Mouse (Mus musculus): ENCODE measurements around the gene Ctdsp1.

The Ctdsp1 gene

GRCm38 (mm10) chr1:74397268-74397918 is 6.1 kb downstream of the Ctdsp1 start:
- peak; percentile 95 for DNase-seq (ENCODE audit: low spot score)

DNA sequence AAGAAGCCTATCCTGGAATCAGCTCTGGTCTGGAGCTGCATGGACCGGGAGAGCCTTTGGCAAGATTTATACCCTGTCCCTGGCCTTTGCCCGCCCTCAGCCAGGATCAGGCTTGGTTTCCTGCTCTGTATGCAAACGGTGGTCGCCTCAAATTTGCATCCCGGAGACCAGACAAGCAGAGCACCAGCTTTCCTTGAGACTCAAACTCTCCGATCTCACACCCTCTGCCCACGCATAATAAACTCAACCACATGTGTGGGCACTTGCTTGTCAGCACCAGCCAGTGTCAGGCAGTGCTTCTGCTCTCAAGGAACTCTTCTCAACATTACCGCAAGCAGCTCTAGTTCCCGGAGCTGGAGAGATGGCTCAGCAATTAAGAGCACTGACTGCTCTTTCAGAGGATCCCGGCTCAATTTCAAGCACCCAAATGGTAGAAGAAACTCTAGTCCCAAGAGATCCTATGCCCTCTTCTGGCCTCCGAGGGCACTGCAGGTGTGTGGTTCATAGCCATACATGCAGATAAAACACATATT is 6.7 kb downstream of the Ctdsp1 start:
- DNase-seq (ENCODE audit: low spot score), result peak; percentile 73

DNA sequence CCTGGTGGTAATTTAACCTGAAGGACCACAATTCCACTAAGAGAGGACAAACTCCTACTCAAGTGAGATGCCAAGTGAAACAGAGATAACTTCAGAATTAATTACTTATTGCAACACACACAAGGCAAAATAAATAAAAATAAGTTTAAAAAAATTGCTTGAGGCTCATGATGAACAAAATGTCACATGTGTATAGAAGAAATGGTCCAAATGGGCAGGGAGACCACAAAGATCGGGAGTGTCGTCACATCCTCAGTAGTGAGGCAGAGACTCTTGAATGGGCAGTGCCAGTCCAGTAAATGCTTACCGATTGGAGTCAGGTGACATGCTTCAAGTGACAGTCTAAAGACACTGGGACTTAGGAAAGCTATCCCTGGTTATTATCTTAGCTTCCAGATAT is 9.2 kb downstream of the Ctdsp1 start:
- no peak for DNase-seq (ENCODE audit: low spot score)

- no peak for DNase-seq (ENCODE audit: low spot score)
Measured at GRCm38 (mm10) chr1:74401015-74401702, 9.8 kb downstream of the Ctdsp1 start.

- no peak for DNase-seq (ENCODE audit: low spot score)
Measured at GRCm38 (mm10) chr1:74404206-74404605, 12.9 kb downstream of the Ctdsp1 start.

GRCm38 (mm10) chr1:74408589-74409504 is 17.5 kb downstream of the Ctdsp1 start, which contains the start of gene Vil1:
Vil1 (plus strand) TSS chr1:74409376.
- DNase-seq (ENCODE audit: low spot score), result no peak

DNA sequence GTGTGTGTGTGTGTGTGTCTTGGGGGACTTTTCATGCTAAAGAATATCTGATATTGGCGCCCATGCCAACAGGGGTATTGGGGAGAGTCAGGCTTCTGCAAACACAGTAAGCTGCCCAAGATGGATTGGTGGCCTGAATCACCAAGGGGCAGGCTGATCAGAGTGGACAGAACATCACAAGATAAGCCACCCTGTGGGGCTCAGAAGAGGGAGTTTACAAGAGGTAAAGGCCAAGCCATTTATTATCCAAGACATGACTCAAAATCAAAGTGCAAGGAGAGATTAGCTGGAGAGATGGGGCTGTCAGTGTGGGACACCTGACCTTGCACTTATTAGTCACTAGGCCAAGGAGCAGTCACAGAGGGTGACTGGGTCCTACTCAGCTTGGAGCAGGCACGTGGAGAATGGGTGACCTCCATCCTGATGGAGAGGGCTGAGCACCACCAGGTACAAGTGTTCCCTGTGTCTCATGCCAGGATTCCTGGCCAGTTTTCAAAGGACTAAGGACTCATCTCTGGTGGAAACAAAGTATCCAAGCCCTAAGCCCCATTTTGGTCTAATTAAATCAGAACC is 20.5 kb downstream of the Ctdsp1 start:
- no peak for DNase-seq (ENCODE audit: low spot score)

DNA sequence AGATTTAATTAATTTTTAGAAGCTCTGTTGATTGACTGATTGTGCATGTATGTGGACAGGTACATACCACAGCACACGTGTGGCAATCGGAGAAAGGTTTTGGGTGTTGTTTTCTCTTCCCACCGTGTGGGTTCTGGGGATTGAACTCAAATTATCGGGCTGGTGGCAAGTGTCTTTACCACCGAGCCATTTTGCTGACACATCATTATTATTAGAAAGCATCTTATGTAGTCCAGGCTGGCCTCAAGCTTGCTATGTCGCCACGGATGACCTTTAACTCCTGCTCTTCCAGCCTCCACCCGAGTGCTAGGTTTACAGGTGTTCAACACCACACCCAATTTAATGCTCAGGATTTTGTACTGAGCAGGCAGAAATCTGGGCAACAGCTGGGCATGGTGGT is 21.4 kb downstream of the Ctdsp1 start:
- DNase-seq (ENCODE audit: low spot score), result no peak

DNA sequence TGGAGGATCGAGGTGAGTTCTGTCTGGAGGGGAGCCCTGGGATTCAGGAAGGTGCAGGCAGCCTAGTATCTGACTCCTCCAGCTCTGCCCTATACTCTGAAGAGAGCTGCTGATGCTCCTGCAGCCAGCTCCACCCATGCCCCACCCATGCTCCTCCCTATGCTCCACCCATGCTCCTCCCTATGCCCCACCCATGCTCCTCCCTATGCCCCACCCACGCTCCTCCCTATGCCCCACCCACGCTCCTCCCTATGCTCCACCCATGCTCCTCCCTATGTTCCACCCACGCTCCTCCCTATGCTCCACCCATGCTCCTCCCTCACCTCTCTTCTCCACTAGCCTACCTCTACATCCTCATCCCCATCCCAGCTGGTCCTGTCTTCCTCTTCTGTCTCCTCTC is 23.8 kb downstream of the Ctdsp1 start:
- DNase-seq (ENCODE audit: low spot score), result no peak

DNA sequence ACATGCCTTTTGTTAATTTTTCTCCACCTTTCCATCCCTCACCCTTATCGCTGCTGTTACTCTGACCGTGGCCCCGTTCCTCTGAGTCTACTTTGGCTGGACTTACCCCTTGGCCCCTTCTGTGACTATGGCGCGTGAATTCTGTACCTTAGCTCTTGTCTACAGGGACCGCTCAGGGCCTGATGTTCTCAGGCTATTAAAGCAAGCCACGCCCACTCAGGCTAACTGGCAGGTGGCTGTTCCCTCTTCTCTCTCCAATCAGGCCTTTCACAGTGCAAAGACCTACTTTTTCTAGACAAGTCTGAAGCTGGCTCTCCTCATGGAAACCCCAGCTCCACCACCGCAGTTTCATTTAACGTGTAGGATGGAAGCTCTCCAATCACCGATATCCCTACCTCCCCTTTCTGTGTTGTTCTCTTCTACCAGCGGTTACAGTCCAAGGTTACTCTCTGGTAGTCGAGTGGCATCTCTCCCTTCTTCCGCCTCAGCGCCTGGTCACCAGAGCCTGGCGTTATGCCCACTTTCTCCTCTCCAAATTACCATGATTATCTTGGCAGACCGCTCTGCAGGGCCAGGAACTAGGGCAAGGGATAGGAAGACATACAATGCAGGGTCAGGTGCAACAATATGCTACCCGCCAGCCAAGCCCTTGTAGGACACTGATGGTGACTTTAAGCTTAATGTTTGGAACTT is 27.6 kb downstream of the Ctdsp1 start:
- no peak for DNase-seq (ENCODE audit: low spot score)

GRCm38 (mm10) chr1:74419440-74419794 is 28.1 kb downstream of the Ctdsp1 start:
- no peak for DNase-seq (ENCODE audit: low spot score)

GRCm38 (mm10) chr1:74423147-74423546 is 31.8 kb downstream of the Ctdsp1 start:
- DNase-seq (ENCODE audit: low spot score), result no peak

- no peak for DNase-seq (ENCODE audit: low spot score)
Measured at GRCm38 (mm10) chr1:74425845-74426244, 34.5 kb downstream of the Ctdsp1 start.

GRCm38 (mm10) chr1:74433220-74433619 is 41.9 kb downstream of the Ctdsp1 start:
- no peak for DNase-seq (ENCODE audit: low spot score)

DNA sequence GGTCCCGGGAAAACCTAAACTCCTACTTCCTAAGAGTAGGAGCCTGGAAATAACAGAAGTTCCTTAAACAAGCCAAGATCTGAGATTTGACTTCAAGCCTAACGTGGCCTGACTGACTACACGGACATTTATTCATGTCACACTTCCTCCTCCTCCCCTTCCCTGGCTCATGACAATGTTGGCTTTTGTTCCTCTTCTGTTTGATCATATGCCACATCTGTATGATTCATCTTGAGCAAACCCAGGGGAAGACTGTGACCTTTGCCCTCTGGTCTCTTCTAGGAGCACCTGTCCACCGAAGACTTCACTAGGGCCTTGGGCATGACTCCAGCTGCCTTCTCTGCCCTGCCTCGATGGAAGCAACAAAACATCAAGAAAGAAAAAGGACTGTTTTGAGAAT is 43.3 kb downstream of the Ctdsp1 start:
- DNase-seq (ENCODE audit: low spot score), result no peak

DNA sequence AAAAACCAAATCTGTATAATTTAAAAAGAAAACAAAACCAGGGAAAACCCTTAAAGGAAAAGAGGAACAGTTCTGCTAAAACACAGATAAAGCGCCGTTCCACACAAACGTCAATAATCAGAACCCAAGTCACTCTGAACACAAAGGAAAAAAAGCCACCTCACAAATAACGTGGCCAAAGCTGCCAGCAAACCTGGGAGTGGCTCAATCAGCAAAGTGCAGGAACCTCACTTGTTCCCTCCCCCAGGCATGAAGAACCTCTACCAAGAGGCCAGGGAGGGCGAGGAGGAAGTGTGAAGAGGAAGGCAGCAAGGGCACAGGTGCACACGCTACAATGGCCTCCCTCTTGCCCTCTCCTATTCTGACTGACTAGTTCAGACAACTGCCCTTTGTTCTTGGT is 44.3 kb downstream of the Ctdsp1 start:
- no peak for DNase-seq (ENCODE audit: low spot score)

DNA sequence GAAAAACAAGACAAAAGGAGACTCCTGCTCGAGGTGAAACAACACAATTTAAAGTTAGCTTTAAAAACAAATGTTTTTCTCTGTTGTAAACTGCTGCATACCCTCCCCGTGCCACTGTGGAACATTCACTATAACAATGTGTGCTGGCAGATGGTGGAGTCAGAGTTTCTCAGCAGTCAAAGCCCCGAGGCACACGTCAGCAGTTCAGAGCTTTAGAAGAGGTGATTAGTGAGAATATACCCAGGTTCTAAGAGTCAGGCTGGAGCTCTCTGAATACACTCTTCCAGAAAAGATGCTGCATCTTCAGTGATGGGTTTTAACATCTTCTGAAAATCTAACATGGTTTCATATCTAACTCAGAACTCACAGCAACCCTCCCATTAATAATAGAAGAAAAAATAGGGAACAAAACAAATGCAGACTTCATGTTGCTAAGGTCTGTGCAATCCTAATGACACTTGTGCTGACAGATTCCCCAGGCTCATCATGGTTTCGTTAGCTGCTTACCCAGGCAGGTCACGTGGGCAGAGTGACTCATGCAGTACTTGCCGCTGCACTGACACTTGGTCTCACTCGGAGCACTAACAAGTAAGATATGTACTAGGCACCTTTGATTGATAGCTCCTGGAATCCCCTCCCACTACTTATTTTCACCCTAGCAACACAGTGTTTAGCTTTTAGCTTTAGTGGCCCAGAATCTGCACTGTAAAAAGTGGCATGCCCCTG is 46.6 kb downstream of the Ctdsp1 start:
- peak; percentile 59 for DNase-seq (ENCODE audit: low spot score)

DNA sequence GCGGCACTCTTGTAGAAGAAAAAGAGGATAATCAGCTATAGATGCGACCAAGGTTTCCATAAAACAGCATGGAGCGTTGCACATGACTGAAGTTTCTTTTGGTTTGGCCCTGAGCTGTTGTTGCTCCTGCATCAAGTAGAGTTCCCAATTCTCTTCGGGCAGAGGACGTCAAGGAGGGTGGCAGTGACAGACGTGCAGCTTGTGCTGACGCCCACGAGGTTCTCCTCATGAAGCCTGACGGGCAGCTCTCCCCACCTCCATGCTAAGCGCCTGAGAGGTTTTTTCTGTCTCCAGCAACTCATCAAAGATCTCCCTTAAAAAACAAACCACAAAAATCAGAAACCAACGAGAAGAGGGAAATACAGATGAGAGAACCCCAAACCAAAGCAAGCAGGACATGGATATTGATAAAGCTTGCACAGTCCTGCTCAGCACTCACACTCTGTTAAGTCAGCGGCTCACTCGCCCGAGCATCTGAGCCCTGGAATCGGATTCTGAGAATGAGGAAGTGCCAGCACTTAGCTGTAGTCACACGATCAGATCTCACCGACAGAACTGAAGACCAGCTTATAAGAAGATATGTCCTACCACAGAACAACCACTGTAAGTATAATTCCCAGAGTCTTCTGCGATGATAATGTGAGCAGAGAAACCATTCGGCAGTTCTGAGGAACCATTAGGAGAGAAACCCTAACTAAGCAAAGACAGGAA is 48.0 kb downstream of the Ctdsp1 start:
- DNase-seq (ENCODE audit: low spot score), result no peak

DNA sequence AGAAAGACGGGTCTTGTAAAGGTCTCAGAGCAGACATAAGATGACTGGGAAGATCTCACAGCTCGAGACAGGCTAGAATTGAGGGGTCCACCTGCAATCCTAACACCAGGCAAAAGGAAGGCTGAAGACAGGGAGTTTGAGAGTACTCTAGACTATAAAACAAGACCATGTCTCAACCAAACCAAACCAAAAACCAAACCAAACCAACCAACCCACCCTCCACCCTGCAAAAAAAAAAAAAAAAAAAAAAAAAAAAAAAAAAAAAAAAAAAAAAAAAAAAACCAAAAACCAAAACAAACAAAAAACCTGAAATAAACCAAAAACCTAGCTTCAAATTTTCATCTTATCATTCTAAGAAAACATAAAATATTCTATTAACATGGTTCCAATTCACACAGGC is 53.2 kb downstream of the Ctdsp1 start:
- no peak for DNase-seq (ENCODE audit: low spot score)
